Mouse (Mus musculus) limb, embryonic 15.5 days (tissue): Measurements from ENCODE around the gene Jdp2. TPM values are rescaled to one million over a fixed set of nuclear protein-coding genes. Genes with fewer than 3 reads are reported as not detected.
"Not testable (repeated sequence)": the region's sequence is repeated elsewhere in the genome, so short reads cannot be mapped to it uniquely, and the experiment has no call there.

Source experiments
- ATAC-seq: fragments of 200-750 bp; cut with Nextera tagmentation; 2 replicates; pipeline ENCODE4 v1.8.0; 2017; ENCODE audit warnings: low read depth, moderate TSS enrichment; ENCODE audit not compliant: insufficient number of reproducible peaks, low FRiP score, low TSS enrichment
- H3K27ac ChIP-seq: fragments of 300-500 bp; sonication (generic); 2 replicates; pipeline ENCODE4 v1.5.1; 2015; ENCODE audit warnings: moderate library complexity, mild to moderate bottlenecking, inconsistent platforms
- H3K27me3 ChIP-seq: fragments of 300-500 bp; sonication (generic); 2 replicates; pipeline ENCODE4 v1.6.1; 2015; ENCODE audit warnings: inconsistent platforms
- H3K36me3 ChIP-seq: fragments of 300-500 bp; sonication (generic); 2 replicates; pipeline ENCODE4 v1.6.1; 2015; ENCODE audit warnings: inconsistent platforms
- H3K4me1 ChIP-seq: fragments of 300-500 bp; sonication (generic); 2 replicates; pipeline ENCODE4 v1.6.1; 2015; ENCODE audit warnings: inconsistent platforms
- H3K4me2 ChIP-seq: fragments of 300-500 bp; sonication (generic); 2 replicates; pipeline ENCODE4 v1.6.1; 2015; ENCODE audit warnings: mild to moderate bottlenecking, inconsistent platforms
- H3K4me3 ChIP-seq: fragments of 300-500 bp; sonication (generic); 2 replicates; pipeline ENCODE4 v1.5.1; 2015; ENCODE audit warnings: mild to moderate bottlenecking, inconsistent platforms
- H3K9ac ChIP-seq: fragments of 300-500 bp; sonication (generic); 2 replicates; pipeline ENCODE4 v1.6.1; 2015; ENCODE audit warnings: inconsistent platforms
- H3K9me3 ChIP-seq: fragments of 300-500 bp; sonication (generic); 2 replicates; pipeline ENCODE4 v1.6.1; 2016; ENCODE audit warnings: inconsistent platforms
- WGBS: fragments of 180-500 bp; shearing (Covaris S2); methylation state at CpG from one replicate; pipeline ENCODE4 v1.1.7; 2015; 5-methylcytosine and 5-hydroxymethylcytosine counted together
- polyA plus RNA-seq: library from polyadenylated mRNA; unstranded; fragments of >200 nt; fragmentation: Nextera tagmentation; extraction: Ambion mirVana; gene quantifications from 2 replicates; pipeline ENCODE4 v1.2.1, GENCODE M21; 2015

The Jdp2 gene
- polyA plus RNA-seq, 1 experiment from 2014 or later = 1.5 TPM

DNA sequence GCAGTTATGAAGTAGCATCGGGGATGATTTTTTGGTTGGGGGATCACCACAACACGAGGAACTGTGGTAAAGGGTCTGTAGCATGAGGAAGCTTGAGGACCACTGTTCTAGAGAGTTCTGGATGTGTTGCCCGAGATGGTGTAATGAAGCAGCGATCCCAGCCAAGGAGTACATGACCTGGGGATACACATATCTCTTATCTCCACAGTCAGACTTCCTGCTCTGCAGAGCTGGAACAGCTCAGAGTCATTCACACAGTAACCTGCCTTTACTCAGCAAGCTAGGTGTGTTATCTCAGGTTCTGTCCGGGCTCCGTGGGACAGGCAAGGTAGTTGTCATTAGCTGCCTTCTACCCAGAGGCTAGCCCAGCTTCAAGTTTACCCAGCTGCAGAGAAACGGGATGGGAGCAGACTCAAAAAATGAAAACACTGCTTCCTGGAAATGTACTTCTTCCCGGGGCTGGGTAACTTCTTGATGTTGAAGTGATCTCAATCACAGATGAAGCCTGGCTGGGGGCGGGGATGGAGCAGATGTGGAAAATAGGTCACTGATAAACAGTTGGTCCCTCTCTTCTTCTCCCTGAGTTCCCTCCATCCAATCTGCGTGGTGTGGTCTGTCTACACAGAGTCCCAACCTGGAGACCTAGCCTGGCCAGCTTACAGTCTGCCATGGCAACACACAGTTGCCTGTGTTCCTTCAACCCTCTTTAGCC, 42.2 kb downstream of the Jdp2 start:
- no peak overlapping the region for H3K27ac ChIP-seq
- peaks cover 17% of the 10 kb centered on the region for H3K4me1 ChIP-seq
- 75% methylated on average over 10 of the region's 10 CpGs for WGBS
- no peaks in the 10 kb centered on the region for H3K9me3 ChIP-seq
- no peak overlapping the region for H3K4me2 ChIP-seq
- no peak overlapping the region for H3K9ac ChIP-seq
- H3K36me3 ChIP-seq = peaks cover 48% of the 10 kb centered on the region
- H3K27me3 ChIP-seq = no peaks in the 10 kb centered on the region
- no peak for ATAC-seq
- no peak overlapping the region for H3K4me3 ChIP-seq

- Histone ChIP-seq H3K36me3 (peaks cover 45% of the 10 kb centered on the region), H3K27me3 (no peaks in the 10 kb centered on the region), H3K9ac (no peak overlapping the region), H3K4me3 (no peak overlapping the region), H3K4me1 (peaks cover 17% of the 10 kb centered on the region), H3K9me3 (no peaks in the 10 kb centered on the region), H3K4me2 (no peak overlapping the region), H3K27ac (no peak overlapping the region)
- 56% methylated on average over 4 of the region's 4 CpGs for WGBS
- no peak for ATAC-seq
These were observed 42.7 kb downstream of the Jdp2 start for GRCm38 (mm10) chr12:85641564-85641931.

- Histone ChIP-seq H3K4me3 (no peak overlapping the region), H3K9me3 (no peaks in the 10 kb centered on the region), H3K4me2 (no peak overlapping the region), H3K36me3 (peaks cover 36% of the 10 kb centered on the region), H3K4me1 (peaks cover 13% of the 10 kb centered on the region), H3K27me3 (no peaks in the 10 kb centered on the region), H3K9ac (no peak overlapping the region), H3K27ac (no peak overlapping the region)
- ATAC-seq = no peak
- 60% methylated on average over 5 of the region's 5 CpGs for WGBS
These were observed 44.9 kb downstream of the Jdp2 start for GRCm38 (mm10) chr12:85643735-85644134.

DNA sequence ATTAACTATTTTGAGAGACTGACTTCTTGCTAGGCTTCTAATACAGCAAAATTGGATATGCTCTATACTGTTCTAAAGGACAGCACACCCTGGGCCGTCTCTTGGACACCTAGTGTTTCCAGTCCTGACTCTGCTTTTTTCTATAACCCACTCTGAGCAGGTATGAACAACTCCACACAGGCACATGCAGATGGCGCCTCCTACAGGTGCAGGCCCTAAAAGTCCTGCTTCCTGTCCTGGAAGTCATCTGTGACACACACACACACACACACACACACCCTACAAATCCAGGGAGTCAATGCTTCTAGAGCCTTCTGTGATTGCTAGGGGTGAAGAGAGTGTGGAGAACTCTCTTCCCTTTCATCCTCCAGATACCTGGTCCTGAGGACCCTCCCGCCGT, 46.8 kb downstream of the Jdp2 start:
- WGBS = 89% methylated on average over 4 of the region's 4 CpGs

GRCm38 (mm10) chr12:85647346-85647745, 48.5 kb downstream of the Jdp2 start:
- WGBS = 44% methylated on average over 10 of the region's 10 CpGs
- Histone ChIP-seq H3K27ac (no peak overlapping the region), H3K36me3 (0 out of 2 replicates have a peak, but pooled peaks cover 11% of the 10 kb centered on the region), H3K27me3 (no peaks in the 10 kb centered on the region), H3K4me1 (peaks cover 5% of the 10 kb centered on the region), H3K9me3 (no peaks in the 10 kb centered on the region), H3K4me2 (no peak overlapping the region), H3K9ac (no peak overlapping the region), H3K4me3 (no peak overlapping the region)
- no peak for ATAC-seq

More for the DNA sequence above, 46.8 kb downstream of the Jdp2 start:
- no peaks in the 10 kb centered on the region for H3K9me3 ChIP-seq
- no peak overlapping the region for H3K27ac ChIP-seq
- H3K4me1 ChIP-seq = peaks cover 7% of the 10 kb centered on the region
- no peaks in the 10 kb centered on the region for H3K27me3 ChIP-seq
- peaks cover 24% of the 10 kb centered on the region for H3K36me3 ChIP-seq
- H3K9ac ChIP-seq = no peak overlapping the region
- ATAC-seq = no peak
- no peak overlapping the region for H3K4me2 ChIP-seq
- H3K4me3 ChIP-seq = no peak overlapping the region

- Histone ChIP-seq H3K9ac (no peak overlapping the region), H3K4me3 (no peak overlapping the region), H3K9me3 (no peaks in the 10 kb centered on the region), H3K4me2 (no peak overlapping the region), H3K36me3 (0 out of 2 replicates have a peak, but pooled peaks cover 8% of the 10 kb centered on the region), H3K27me3 (no peaks in the 10 kb centered on the region), H3K27ac (no peak overlapping the region), H3K4me1 (peaks cover 5% of the 10 kb centered on the region)
- ATAC-seq = no peak
- 85% methylated on average over 1 of the region's 1 CpGs for WGBS
These were observed 49.1 kb downstream of the Jdp2 start for GRCm38 (mm10) chr12:85647955-85648354.

GRCm38 (mm10) chr12:85659319-85659718, 60.5 kb downstream of the Jdp2 start:
- ATAC-seq = no peak

DNA sequence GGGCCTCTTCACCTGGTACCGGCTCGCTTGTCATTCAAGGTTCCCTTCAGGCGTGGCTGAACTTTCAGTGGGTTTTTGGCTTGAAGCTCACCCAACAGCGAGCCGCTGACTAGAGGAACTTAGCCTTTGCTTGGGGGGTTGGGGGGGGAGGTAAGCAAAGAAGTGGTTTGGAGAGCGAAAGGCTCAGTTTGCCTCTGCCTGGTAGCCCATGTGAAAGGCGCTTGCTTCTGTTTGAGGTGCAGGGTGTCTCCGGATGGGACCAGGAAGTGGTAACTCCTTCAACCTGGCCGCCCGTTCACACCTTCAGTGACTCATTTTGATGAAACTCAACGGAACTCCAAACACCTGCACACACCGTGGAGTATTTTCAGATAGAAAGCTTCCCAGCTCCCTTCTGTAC, 62.0 kb downstream of the Jdp2 start:
- Histone ChIP-seq H3K4me3 (no peak overlapping the region), H3K27me3 (no peaks in the 10 kb centered on the region), H3K4me2 (no peak overlapping the region), H3K27ac (no peak overlapping the region), H3K4me1 (no peaks in the 10 kb centered on the region), H3K9ac (no peak overlapping the region), H3K9me3 (no peaks in the 10 kb centered on the region), H3K36me3 (no peaks in the 10 kb centered on the region)
- 83% methylated on average over 12 of the region's 12 CpGs for WGBS
- no peak for ATAC-seq

More at GRCm38 (mm10) chr12:85659319-85659718, 60.5 kb downstream of the Jdp2 start:
- Histone ChIP-seq H3K4me2 (no peak overlapping the region), H3K4me3 (no peak overlapping the region), H3K27ac (no peak overlapping the region), H3K9ac (no peak overlapping the region), H3K27me3 (no peaks in the 10 kb centered on the region), H3K4me1 (no peaks in the 10 kb centered on the region), H3K36me3 (no peaks in the 10 kb centered on the region), H3K9me3 (no peaks in the 10 kb centered on the region)
- WGBS = 61% methylated on average over 2 of the region's 2 CpGs

GRCm38 (mm10) chr12:85662232-85662631, 63.4 kb downstream of the Jdp2 start:
- not testable (repeated sequence) for H3K27ac ChIP-seq, ATAC-seq, H3K4me3 ChIP-seq, H3K9ac ChIP-seq, H3K27me3 ChIP-seq, H3K36me3 ChIP-seq, H3K4me2 ChIP-seq, H3K9me3 ChIP-seq, H3K4me1 ChIP-seq
- 83% methylated on average over 8 of the region's 8 CpGs for WGBS

- 10% methylated on average over 9 of the region's 9 CpGs for WGBS
- no peaks in the 10 kb centered on the region for H3K27me3 ChIP-seq
- no peaks in the 10 kb centered on the region for H3K4me1 ChIP-seq
- H3K9ac ChIP-seq = no peak overlapping the region
- H3K27ac ChIP-seq = no peak overlapping the region
- H3K4me3 ChIP-seq = no peak overlapping the region
- no peak overlapping the region for H3K4me2 ChIP-seq
- H3K36me3 ChIP-seq = no peaks in the 10 kb centered on the region
- no peak for ATAC-seq
- H3K9me3 ChIP-seq = no peaks in the 10 kb centered on the region
These were observed 64.1 kb downstream of the Jdp2 start for GRCm38 (mm10) chr12:85662896-85663295.

GRCm38 (mm10) chr12:85666112-85666511, 67.3 kb downstream of the Jdp2 start:
- ATAC-seq = no peak
- H3K36me3 ChIP-seq = no peaks in the 10 kb centered on the region
- H3K9ac ChIP-seq = no peak overlapping the region
- no peak overlapping the region for H3K27ac ChIP-seq
- 0 out of 2 replicates have a peak, but pooled peaks cover 7% of the 10 kb centered on the region for H3K4me1 ChIP-seq
- no peaks in the 10 kb centered on the region for H3K9me3 ChIP-seq
- WGBS = 82% methylated on average over 8 of the region's 8 CpGs
- H3K4me3 ChIP-seq = no peak overlapping the region
- no peaks in the 10 kb centered on the region for H3K27me3 ChIP-seq
- no peak overlapping the region for H3K4me2 ChIP-seq

DNA sequence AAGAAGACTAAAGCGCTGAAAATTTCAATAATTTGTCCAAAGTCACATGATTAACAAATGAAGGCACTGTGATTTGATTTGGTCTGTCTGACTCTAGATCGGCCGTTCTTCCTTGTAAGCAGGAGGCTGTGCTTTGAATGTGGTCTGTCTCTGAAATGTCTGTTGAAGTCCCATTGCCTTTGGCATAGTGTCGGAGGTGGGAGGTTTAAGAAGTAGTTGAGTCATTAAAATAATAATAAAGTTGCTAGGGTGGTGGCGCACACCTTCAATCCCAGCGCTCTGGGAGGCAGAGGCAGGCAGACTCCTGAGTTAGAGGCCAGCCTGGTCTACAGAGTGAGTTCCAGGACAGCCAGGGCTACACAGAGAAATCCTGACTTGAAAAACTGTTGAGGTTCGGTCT, 68.2 kb downstream of the Jdp2 start:
- no peak for ATAC-seq
- no peak overlapping the region for H3K9ac ChIP-seq
- H3K4me3 ChIP-seq = no peak overlapping the region
- H3K27me3 ChIP-seq = no peaks in the 10 kb centered on the region
- no peak overlapping the region for H3K4me2 ChIP-seq
- H3K36me3 ChIP-seq = no peaks in the 10 kb centered on the region
- no peaks in the 10 kb centered on the region for H3K9me3 ChIP-seq
- H3K4me1 ChIP-seq = 0 out of 2 replicates have a peak, but pooled peaks cover 7% of the 10 kb centered on the region
- H3K27ac ChIP-seq = no peak overlapping the region
- WGBS = 88% methylated on average over 7 of the region's 7 CpGs
